Mouse (Mus musculus) CH12F3 (cell line): Measurements from ENCODE around the gene Ephb2.

Experiments used
- in situ Hi-C: fragments of 300-500 bp; cut with MboI; formaldehyde crosslinking; loops from 2 replicates; pipeline ENCODE4 v1.14.3; 2020; ENCODE audit warnings: low sequenced_read_pairs

The Ephb2 gene

DNA sequence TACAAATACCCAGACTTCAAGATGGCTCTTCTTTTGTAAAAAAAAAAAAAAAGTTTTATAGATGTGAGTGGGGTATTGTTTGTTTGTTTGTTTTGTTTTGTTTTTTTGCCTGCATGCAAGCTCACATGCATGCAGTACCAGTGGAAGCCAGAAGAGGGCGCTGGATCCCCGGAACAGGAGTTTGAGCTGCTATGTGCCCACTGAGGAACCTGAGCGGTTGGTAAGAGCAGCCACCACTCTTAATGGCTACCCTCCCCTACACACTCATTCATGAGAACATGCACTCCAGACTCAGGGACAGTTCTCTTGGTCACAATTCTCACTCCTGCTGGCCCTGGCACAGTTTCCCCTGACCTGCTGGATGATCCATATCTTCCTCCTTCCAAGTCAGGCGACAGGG, 169.8 kb downstream of the Ephb2 start:
- in situ Hi-C loops = no loop called here

DNA sequence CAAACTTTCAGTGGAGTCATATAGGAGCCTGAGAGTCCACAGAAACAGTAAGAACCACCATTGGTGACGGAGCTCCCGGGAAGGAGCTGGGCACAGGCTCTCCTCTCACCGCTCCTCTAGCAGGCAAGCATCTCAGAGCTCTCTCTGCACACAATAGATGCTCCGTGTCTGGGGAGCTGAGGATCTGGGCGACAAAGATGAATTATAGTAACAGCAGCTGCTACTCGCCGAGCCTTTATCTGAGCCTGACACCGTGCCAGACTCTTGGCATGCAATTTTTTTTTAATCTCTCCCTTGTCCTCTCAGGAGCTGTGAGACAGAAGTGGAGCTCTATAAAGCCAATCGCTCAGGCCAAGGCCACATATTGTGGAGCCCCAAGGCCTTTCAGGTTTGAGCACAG, 170.7 kb downstream of the Ephb2 start:
- in situ Hi-C loops = no loop called here

DNA sequence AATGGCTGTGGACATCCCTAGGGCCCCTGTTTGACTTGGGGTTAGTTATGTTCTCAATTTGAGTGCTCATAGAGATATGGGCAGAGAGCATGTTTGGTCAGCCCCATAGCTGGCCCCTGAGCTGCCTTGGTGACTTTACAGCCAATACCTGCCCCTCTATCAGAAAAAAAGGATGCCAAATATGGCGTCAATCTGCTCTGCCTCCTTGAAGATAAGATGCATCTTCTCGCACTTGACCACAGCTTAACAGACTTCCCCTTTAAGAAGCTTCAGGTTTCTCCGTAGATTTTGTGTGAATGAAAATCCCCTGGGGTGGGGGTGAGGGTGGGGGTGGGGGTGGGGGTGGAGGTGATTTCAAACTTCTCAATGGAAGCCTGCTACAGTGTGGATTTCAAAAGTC, 177.9 kb downstream of the Ephb2 start:
- in situ Hi-C loops = no loop called here

DNA sequence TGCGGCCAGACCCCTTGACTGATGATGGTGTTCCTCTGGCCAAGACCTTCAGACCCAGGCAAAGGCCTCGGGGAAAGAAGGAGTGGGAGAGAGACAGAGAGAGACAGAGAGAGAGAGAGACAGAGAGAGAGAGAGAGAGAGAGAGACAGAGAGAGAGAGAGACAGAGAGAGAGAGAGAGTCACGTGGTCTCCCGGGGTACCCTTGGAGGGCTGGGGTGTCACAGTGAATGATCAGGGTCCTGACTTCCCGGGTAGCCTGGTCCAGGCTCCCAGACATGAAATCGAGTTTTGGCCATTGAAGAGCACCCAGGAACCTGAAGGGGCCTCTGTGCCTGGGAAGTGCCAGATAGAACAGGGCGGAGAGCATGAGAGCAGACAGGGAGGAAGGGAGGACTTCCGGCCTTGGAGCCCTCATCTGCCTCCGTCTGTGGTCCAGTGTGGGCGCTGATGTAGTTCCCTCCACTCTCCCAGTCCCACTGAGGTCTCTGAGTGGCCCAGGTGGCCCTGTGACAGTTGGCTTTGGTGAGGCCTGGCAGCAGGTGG, 182.0 kb downstream of the Ephb2 start:
- in situ Hi-C loops = no loop called here

- in situ Hi-C loops = no loop called here
These were observed 182.8 kb downstream of the Ephb2 start for GRCm38 (mm10) chr4:136653019-136653418.

DNA sequence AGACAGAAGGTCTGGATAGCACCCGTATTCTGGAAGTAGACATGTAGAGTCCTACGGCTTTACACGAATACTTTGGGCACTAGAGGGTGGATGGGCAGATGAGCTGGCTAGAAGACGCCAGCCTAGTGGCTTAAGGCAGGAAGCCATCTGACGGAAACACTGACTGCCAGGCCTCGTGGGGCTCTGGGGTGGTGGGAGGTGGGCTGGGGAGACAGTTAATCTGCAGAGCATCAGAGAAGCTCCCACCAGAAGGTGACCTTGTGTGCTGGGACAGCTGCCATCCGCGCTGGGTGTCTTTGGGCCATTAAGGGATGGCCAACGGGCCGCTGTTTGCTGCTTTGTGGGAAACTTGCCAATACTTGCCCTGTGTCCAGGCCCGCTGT, 183.3 kb downstream of the Ephb2 start:
- in situ Hi-C loops = no loop called here

GRCm38 (mm10) chr4:136651882-136652527, 183.8 kb downstream of the Ephb2 start:
- in situ Hi-C loops = no loop called here

GRCm38 (mm10) chr4:136651357-136651811, 184.4 kb downstream of the Ephb2 start:
- in situ Hi-C loops = no loop called here

DNA sequence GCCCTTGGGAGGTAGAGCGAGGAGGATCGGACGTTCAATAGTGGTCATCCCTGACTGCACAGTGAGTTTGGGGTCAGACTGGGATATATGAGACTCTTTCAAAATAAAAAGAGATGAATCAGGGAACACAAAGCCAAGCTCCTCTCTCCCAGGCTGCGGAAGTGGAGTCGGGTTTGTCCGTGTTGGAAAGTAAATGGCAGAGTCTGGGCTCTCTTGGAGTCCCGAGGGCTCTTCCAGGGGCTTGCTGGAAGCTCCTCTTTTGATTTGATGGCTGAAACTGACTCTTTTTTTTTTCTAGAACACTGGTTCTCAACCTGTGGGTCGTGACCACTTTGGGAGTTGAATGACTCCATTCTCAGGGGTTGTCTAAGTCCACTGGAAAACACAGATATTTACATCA, 185.5 kb downstream of the Ephb2 start:
- in situ Hi-C loops = no loop called here

DNA sequence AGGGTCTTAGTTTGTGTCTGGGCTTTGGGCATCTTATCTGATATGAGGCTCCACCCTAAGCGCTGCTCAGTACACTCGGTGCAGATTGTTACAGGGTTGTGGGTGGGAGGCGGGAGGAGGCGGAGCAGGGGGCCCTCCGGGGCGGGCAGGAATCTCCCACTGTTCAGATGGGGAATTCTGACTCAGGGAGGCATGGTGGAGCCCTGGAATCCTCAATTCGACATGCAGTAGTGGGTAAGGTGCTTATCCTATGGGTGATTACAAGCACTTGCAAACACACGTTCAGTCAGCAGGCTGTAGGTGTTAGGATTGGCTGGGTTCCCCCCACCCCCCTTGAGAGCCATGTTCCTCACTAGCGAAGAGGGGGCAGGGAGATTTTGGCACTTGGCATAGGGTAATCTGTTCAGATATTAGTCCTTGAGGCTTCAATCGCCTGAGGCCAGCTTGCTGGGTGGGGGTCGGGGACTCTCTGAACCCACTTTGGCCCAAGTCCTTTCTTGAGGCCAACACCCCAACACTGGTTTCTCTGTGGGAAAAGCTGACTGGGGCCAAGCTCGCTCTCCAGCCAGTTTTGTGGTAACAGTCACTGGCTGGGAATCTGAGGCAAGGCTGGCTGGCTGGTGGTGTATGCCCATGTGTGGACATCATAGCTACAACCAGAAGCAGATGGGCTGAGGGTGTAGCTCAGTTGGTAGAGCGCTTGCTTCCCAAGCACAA, 186.2 kb downstream of the Ephb2 start:
- in situ Hi-C loops = no loop called here

DNA sequence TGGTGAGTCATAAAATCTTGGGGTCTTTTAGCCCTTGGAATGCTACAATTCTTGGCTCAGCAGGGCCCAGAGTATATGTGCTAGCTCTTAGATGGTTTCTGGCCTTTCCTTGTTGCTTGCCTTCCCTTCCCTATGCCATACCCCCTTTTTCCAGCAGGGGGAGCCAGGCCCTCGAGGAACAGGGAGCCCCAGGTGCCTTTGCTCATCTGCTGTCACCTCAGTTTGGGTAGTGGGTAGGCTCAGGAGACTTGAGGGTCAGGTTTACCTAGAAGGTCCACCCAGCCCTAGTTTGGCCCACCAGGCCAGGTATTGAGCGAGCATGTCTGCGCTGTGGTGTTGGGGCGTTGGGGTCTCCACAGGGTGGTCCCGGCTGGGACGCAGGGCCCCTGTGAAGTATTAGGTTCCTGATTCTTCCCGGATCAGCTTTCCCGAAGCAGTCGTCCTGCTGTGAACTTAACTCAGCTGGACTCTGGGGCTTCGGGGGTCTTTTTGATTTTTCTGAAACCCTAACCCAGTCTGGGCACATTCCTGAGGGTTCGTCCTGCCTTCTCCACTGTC, 186.8 kb downstream of the Ephb2 start:
- in situ Hi-C loops = no loop called here

DNA sequence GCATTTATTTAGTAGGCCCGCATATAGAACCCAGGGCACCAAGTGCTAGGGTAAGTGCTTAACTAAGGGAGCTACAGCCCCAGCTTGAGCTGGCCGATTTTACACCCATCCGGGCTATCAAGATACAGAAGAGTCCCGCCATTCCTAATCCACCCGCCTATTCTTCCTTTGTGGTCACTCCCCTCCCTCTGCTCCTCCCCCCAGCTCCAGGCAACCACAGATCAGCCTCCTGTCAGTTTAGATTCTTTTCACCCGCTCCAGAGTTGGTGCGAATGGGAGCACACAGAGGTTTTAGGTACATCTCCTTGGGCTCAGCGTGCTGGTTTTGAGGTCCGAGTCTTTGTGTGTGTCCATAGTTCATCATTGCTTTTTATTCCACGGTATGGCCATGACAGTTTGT, 196.9 kb downstream of the Ephb2 start:
- in situ Hi-C loops = no loop called here

DNA sequence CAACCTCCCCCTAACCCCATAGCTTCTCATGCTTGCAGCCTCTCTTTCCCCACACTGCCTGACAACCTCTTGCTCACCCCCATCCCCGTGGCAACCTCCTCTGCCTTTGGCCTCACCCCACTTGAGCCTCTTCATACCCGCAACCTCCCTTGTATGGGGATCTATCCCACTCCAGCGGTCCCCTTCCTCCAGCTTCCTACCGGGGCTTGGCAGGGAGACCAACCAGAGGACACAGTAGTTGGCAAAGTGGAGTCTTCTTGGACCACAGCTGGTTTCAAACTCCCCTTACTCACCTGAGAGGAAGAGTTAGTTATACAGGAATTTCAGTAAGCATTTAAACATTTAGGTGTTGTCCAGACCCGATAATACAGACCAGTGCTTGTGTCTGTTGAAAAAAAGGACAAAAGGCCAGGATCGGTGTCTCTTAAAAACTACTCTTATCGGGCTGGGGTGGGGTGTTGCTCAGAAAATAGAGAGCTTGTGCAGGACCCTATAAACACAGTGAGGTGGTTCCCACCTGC, 197.5 kb downstream of the Ephb2 start:
- in situ Hi-C loops = no loop called here

DNA sequence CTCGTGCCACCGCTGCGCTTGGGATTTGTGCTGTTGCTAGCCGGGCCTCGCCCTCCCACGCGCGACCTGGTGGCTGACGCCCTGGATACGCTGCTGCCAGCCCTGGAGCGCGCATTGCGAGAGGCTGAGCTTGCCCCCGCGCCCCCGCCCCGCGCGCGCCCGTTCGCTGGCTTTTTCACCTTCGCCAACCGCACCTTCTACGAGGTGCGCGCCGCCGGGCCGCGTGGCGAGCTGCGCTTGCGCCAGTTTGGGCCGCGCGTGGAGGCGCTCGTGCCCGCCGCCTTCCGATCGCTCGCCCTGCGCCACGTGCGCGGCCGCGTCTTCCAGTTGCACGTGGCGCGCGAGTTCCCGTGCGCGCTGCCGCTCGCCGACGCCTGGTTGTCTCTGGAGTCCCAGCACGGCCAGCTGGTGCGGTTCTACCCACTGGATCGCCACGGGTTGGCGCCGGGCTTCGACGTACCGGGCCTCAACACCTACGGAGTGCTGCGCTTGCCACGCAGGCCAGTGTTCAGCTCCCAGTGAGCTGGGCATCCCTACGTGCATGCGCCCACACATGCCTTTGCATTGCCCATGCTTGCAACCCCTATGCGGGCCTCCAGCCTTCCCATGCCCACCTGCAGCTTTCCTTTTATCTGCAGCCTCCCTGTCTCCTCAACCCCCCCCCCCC, 198.1 kb downstream of the Ephb2 start:
- in situ Hi-C loops = no loop called here

- in situ Hi-C loops = no loop called here
These were observed 198.7 kb downstream of the Ephb2 start for GRCm38 (mm10) chr4:136636983-136637562.

- in situ Hi-C loops = no loop called here
These were observed 199.3 kb downstream of the Ephb2 start for GRCm38 (mm10) chr4:136636511-136636910.

- in situ Hi-C loops = no loop called here
These were observed 199.8 kb downstream of the Ephb2 start for GRCm38 (mm10) chr4:136635995-136636394.

GRCm38 (mm10) chr4:136631237-136631994, 204.4 kb downstream of the Ephb2 start:
- in situ Hi-C loops = no loop called here

DNA sequence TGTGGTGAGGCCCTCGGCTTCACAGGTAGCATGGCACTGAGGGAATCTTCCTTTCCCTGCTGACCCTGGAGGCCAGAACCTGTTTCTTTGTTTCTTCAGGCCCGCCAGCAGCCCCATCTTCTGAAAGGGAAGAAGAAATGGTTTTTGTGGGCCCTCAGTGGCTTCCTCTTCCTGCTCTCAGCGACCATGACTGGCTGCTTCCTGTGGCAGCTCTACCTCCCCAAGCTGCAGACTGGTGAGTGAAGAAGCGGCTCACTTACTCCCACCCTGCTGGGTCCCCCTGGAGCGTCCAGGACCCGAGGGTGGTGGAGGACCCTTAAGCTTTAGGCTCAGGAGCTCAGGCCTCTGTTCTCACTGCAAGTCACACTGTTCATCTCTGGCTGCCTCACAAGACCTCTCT, 209.2 kb downstream of the Ephb2 start:
- in situ Hi-C loops = loop anchor here (10.0 kb wide), 1 partner anchor 262 kb away; no protein-coding TSS in a partner anchor

GRCm38 (mm10) chr4:136622388-136622787, 213.4 kb downstream of the Ephb2 start, which contains the start of gene Lactbl1:
Gene Lactbl1 (plus strand): TSS chr4:136622621.
- in situ Hi-C loops = loop anchor here (10.0 kb wide), 1 partner anchor 258 kb away; no protein-coding TSS in a partner anchor
